Mouse (Mus musculus) heart, embryonic 10.5 days (tissue): ENCODE results near the gene Zfp652. TPM values are rescaled to one million over a fixed set of nuclear protein-coding genes. Genes with fewer than 3 reads are reported as not detected.

Experiments
- DNase-seq: peaks from one replicate; pipeline ENCODE4 v3.0.0-alpha.2; 2017; ENCODE audit warnings: low spot score
- H3K27ac ChIP-seq: fragments of 300-500 bp; sonication (generic); 2 replicates; pipeline ENCODE4 v1.5.1; 2016; ENCODE audit warnings: mild to moderate bottlenecking
- H3K27me3 ChIP-seq: fragments of 300-500 bp; sonication (generic); 2 replicates; pipeline ENCODE4 v1.6.1; 2016; ENCODE audit warnings: mild to moderate bottlenecking; ENCODE audit not compliant: poor library complexity, insufficient read depth, severe bottlenecking
- H3K36me3 ChIP-seq: fragments of 300-500 bp; sonication (generic); 2 replicates; pipeline ENCODE4 v1.6.1; 2016; ENCODE audit warnings: mild to moderate bottlenecking, moderate library complexity
- H3K4me1 ChIP-seq: fragments of 300-500 bp; sonication (generic); 2 replicates; pipeline ENCODE4 v1.6.1; 2016; ENCODE audit warnings: mild to moderate bottlenecking
- H3K4me3 ChIP-seq: fragments of 300-500 bp; sonication (generic); 2 replicates; pipeline ENCODE4 v1.5.1; 2016; ENCODE audit warnings: mild to moderate bottlenecking, moderate library complexity
- H3K9me3 ChIP-seq: fragments of 300-500 bp; sonication (generic); 2 replicates; pipeline ENCODE4 v1.6.1; 2016; ENCODE audit warnings: mild to moderate bottlenecking, moderate library complexity
- WGBS: fragments of 180-500 bp; shearing (Covaris S2); methylation state at CpG from one replicate; pipeline ENCODE4 v1.1.7; 2016; 5-methylcytosine and 5-hydroxymethylcytosine counted together
- polyA plus RNA-seq: library from polyadenylated mRNA; unstranded; fragments of >200 nt; fragmentation: Nextera tagmentation; extraction: Ambion mirVana; gene quantifications from 2 replicates; pipeline ENCODE4 v1.2.1, GENCODE M21; 2016

Zfp652 gene
- polyA plus RNA-seq, 1 experiment from 2014 or later, result 14.2 TPM

DNA sequence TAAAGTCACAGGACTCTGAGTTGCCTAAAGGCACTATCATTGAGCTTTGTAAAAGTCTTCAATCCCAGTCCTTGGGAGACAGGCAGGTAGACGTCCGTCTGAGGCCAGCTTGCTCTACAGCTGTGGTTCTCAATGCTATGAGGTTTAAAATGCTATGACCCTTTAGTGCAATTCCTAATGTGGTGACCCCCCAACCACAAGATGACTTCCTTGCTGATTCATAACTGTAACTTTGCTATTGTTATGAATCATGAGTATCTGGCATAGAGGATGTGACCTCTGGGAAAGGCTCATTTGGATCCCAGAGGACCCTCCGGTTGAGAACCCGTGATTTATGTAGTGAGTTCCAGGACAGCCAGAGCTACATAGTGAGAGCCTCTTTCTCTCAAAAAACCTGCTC is 66.9 kb downstream of the Zfp652 start:
- Histone ChIP-seq H3K4me1 (peaks cover 12% of the 10 kb centered on the region), H3K4me3 (no peak overlapping the region), H3K27me3 (no peaks in the 10 kb centered on the region), H3K27ac (no peak overlapping the region), H3K9me3 (no peaks in the 10 kb centered on the region), H3K36me3 (no peaks in the 10 kb centered on the region)
- no peak for DNase-seq
- 88% methylated on average over 4 of the region's 4 CpGs for WGBS

DNA sequence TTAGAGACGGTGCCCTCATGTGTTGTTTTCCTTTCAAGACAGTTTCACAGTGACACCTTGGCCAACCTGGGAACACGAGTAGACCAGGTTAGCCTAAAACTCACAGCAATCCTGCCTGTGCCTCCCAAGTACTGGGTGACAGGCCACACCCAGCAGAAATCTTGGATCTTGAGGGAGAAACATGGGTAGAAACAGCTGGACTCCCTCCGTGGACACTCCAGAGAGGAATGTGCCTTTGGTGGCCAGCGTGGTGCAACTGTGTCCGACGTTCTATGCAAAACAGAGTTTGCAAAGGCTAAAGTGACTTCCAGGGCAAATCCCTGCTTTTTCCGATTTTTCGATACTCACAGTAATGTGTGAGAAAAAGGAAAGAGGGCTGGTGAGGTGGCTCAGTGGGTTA is 68.0 kb downstream of the Zfp652 start:
- no peaks in the 10 kb centered on the region for H3K27me3 ChIP-seq
- DNase-seq, result no peak
- no peak overlapping the region for H3K27ac ChIP-seq
- no peaks in the 10 kb centered on the region for H3K36me3 ChIP-seq
- no peak overlapping the region for H3K4me3 ChIP-seq
- 90% methylated on average over 8 of the region's 8 CpGs for WGBS
- no peaks in the 10 kb centered on the region for H3K9me3 ChIP-seq
- H3K4me1 ChIP-seq, result peaks cover 12% of the 10 kb centered on the region

- H3K4me1 ChIP-seq, result peaks cover 12% of the 10 kb centered on the region
- no peaks in the 10 kb centered on the region for H3K36me3 ChIP-seq
- no peak overlapping the region for H3K27ac ChIP-seq
- 88% methylated on average over 11 of the region's 11 CpGs for WGBS
- H3K27me3 ChIP-seq, result no peaks in the 10 kb centered on the region
- H3K4me3 ChIP-seq, result no peak overlapping the region
- no peaks in the 10 kb centered on the region for H3K9me3 ChIP-seq
- DNase-seq, result no peak
These were observed 69.1 kb downstream of the Zfp652 start for GRCm38 (mm10) chr11:95781557-95781956.

DNA sequence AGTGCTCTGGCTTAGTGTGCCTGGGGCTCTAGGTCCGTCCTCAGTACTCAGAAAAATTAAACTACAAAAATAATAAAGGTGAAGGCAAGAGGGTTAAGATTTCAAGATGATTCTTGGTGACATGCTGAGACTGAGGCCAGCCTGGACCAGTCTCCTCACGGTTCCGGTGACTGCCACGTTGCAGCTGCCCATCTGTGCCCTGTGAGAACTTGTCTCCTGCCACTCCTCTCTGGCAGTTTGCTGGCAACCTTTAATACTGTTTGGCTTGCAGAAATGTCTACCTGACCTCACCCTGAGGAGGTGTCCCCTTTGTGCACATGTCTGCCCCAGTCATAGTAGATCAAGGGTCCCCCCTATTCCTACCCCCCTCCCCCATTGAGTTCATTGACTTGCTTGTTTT is 71.0 kb downstream of the Zfp652 start:
- 87% methylated on average over 4 of the region's 4 CpGs for WGBS
- no peak overlapping the region for H3K4me3 ChIP-seq
- no peaks in the 10 kb centered on the region for H3K27me3 ChIP-seq
- no peaks in the 10 kb centered on the region for H3K36me3 ChIP-seq
- H3K27ac ChIP-seq, result no peak overlapping the region
- no peak for DNase-seq
- H3K9me3 ChIP-seq, result no peaks in the 10 kb centered on the region
- no peaks in the 10 kb centered on the region for H3K4me1 ChIP-seq

- no peaks in the 10 kb centered on the region for H3K4me1 ChIP-seq
- no peak overlapping the region for H3K4me3 ChIP-seq
- H3K36me3 ChIP-seq, result no peaks in the 10 kb centered on the region
- 67% methylated on average over 9 of the region's 9 CpGs for WGBS
- DNase-seq, result no peak
- no peaks in the 10 kb centered on the region for H3K27me3 ChIP-seq
- no peaks in the 10 kb centered on the region for H3K9me3 ChIP-seq
- no peak overlapping the region for H3K27ac ChIP-seq
These were observed 71.5 kb downstream of the Zfp652 start for GRCm38 (mm10) chr11:95783958-95784357.

- Histone ChIP-seq H3K9me3 (no peaks in the 10 kb centered on the region), H3K4me1 (no peaks in the 10 kb centered on the region), H3K27ac (no peak overlapping the region), H3K36me3 (no peaks in the 10 kb centered on the region), H3K4me3 (no peak overlapping the region), H3K27me3 (no peaks in the 10 kb centered on the region)
- no peak for DNase-seq
- WGBS, result 90% methylated on average over 4 of the region's 4 CpGs
These were observed 73.2 kb downstream of the Zfp652 start for GRCm38 (mm10) chr11:95785675-95786074.

GRCm38 (mm10) chr11:95786511-95786910 is 74.0 kb downstream of the Zfp652 start:
- WGBS, result 85% methylated on average over 6 of the region's 6 CpGs
- Histone ChIP-seq H3K9me3 (no peaks in the 10 kb centered on the region), H3K27me3 (no peaks in the 10 kb centered on the region), H3K27ac (no peak overlapping the region), H3K4me3 (no peak overlapping the region), H3K4me1 (no peaks in the 10 kb centered on the region), H3K36me3 (no peaks in the 10 kb centered on the region)
- no peak for DNase-seq

- no peaks in the 10 kb centered on the region for H3K36me3 ChIP-seq
- H3K27me3 ChIP-seq, result no peaks in the 10 kb centered on the region
- peaks cover 20% of the 10 kb centered on the region for H3K4me1 ChIP-seq
- H3K27ac ChIP-seq, result no peak overlapping the region; the same call in 1 of the 2 replicates
- H3K9me3 ChIP-seq, result no peaks in the 10 kb centered on the region
- 80% methylated on average over 8 of the region's 8 CpGs for WGBS
- DNase-seq, result no peak
- H3K4me3 ChIP-seq, result no peak overlapping the region
These were observed 77.0 kb downstream of the Zfp652 start for GRCm38 (mm10) chr11:95789451-95789891.

DNA sequence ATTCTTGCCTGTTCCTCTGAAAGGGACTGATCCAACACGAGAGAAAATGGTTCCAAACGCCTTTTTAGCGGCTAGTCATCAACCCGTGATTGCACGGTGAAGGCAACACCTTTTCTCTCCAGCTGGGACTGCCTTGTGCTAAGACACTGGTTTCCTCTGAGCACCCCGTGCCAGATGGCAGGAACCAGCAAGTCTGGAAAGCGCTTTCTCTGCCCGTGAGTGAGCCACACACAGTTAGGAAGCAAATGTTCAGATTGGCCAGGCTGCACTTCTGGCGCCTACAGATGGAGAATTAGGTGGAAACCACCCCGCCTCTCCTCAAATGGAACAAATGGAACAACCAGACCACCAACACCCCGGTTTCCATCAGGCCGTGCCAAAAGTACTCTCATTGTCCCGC is 79.3 kb downstream of the Zfp652 start:
- Histone ChIP-seq H3K27ac (no peak overlapping the region), H3K4me3 (no peak overlapping the region), H3K27me3 (peaks cover 8% of the 10 kb centered on the region), H3K4me1 (peaks cover 38% of the 10 kb centered on the region), H3K9me3 (no peaks in the 10 kb centered on the region), H3K36me3 (no peaks in the 10 kb centered on the region)
- WGBS, result 74% methylated on average over 13 of the region's 13 CpGs
- no peak for DNase-seq

- Histone ChIP-seq H3K4me1 (peaks cover 40% of the 10 kb centered on the region), H3K27ac (no peak overlapping the region), H3K4me3 (no peak overlapping the region), H3K9me3 (no peaks in the 10 kb centered on the region), H3K27me3 (peaks cover 19% of the 10 kb centered on the region), H3K36me3 (no peaks in the 10 kb centered on the region)
- 59% methylated on average over 8 of the region's 8 CpGs for WGBS
- DNase-seq, result no peak
These were observed 80.6 kb downstream of the Zfp652 start for GRCm38 (mm10) chr11:95792950-95793509.

- no peak for DNase-seq
- peak overlapping the region; percentile 72 for H3K27ac ChIP-seq
- H3K4me3 ChIP-seq, result no peak overlapping the region
- no peaks in the 10 kb centered on the region for H3K9me3 ChIP-seq
- peaks cover 31% of the 10 kb centered on the region for H3K27me3 ChIP-seq
- H3K36me3 ChIP-seq, result no peaks in the 10 kb centered on the region
- WGBS, result 61% methylated on average over 5 of the region's 5 CpGs
- peaks cover 40% of the 10 kb centered on the region for H3K4me1 ChIP-seq
These were observed 81.7 kb downstream of the Zfp652 start for GRCm38 (mm10) chr11:95794201-95794600.

- Histone ChIP-seq H3K36me3 (no peaks in the 10 kb centered on the region), H3K27ac (no peak overlapping the region), H3K4me1 (peaks cover 40% of the 10 kb centered on the region), H3K27me3 (peaks cover 31% of the 10 kb centered on the region), H3K4me3 (no peak overlapping the region), H3K9me3 (no peaks in the 10 kb centered on the region)
- WGBS, result 31% methylated on average over 5 of the region's 5 CpGs
- DNase-seq, result no peak
These were observed 83.1 kb downstream of the Zfp652 start for GRCm38 (mm10) chr11:95795582-95795981.

GRCm38 (mm10) chr11:95805010-95805409 is 92.5 kb downstream of the Zfp652 start:
- 0 out of 2 replicates have a peak, but pooled peaks cover 6% of the 10 kb centered on the region for H3K9me3 ChIP-seq
- WGBS, result 57% methylated on average over 5 of the region's 5 CpGs
- peak overlapping the region; percentile 50; the same call in 1 of the 2 replicates for H3K27ac ChIP-seq
- H3K27me3 ChIP-seq, result no peaks in the 10 kb centered on the region
- H3K4me1 ChIP-seq, result peaks cover 7% of the 10 kb centered on the region
- no peaks in the 10 kb centered on the region; the same call in 1 of the 2 replicates for H3K36me3 ChIP-seq
- DNase-seq, result no peak
- no peak overlapping the region for H3K4me3 ChIP-seq

GRCm38 (mm10) chr11:95805527-95805926 is 93.1 kb downstream of the Zfp652 start:
- Histone ChIP-seq H3K27ac (peak overlapping the region; percentile 50; the same call in 1 of the 2 replicates), H3K4me3 (no peak overlapping the region), H3K36me3 (no peaks in the 10 kb centered on the region; the same call in 1 of the 2 replicates), H3K27me3 (no peaks in the 10 kb centered on the region), H3K9me3 (0 out of 2 replicates have a peak, but pooled peaks cover 6% of the 10 kb centered on the region), H3K4me1 (peaks cover 7% of the 10 kb centered on the region)
- DNase-seq, result peak; percentile 81
- WGBS, result 17% methylated on average over 3 of the region's 3 CpGs
